Mouse (Mus musculus) megakaryocyte-erythroid progenitor cell, adult 5-6 weeks (primary cell): ENCODE measurements around the gene Adrm1. TPM values are rescaled to one million over a fixed set of nuclear protein-coding genes. Genes with fewer than 3 reads are reported as not detected.
A peak's percentile ranks its signal among the peaks of the same experiment; 100 is the strongest.
"Not testable (repeated sequence)": the region's sequence is repeated elsewhere in the genome, so short reads cannot be mapped to it uniquely, and the experiment has no call there.

Source experiments
- ATAC-seq: replicated peaks from 2 replicates; pipeline ENCODE4 v1.8.0; 2016; ENCODE audit warnings: mild to moderate bottlenecking, inconsistent platforms; ENCODE audit not compliant: severe bottlenecking, poor library complexity, low FRiP score, low TSS enrichment
- total RNA-seq, 2 experiments: library from RNA; stranded (forward) in 1 of 2; stranded (reverse) in 1 of 2; fragments of 200-1000, 215-1000 nt in 1 of 2; fragments of >200 nt in 1 of 2; fragmentation: Nextera tagmentation in 1 of 2; gene quantifications; 2 replicates each; pipeline ENCODE4 v1.2.3; 2014 to 2017

The Adrm1 gene
- total RNA-seq (2014; fragmentation: Nextera tagmentation) (143 and 144 TPM in 2 replicates), total RNA-seq (2017) (51.7 and 76.2 TPM in 2 replicates)

DNA sequence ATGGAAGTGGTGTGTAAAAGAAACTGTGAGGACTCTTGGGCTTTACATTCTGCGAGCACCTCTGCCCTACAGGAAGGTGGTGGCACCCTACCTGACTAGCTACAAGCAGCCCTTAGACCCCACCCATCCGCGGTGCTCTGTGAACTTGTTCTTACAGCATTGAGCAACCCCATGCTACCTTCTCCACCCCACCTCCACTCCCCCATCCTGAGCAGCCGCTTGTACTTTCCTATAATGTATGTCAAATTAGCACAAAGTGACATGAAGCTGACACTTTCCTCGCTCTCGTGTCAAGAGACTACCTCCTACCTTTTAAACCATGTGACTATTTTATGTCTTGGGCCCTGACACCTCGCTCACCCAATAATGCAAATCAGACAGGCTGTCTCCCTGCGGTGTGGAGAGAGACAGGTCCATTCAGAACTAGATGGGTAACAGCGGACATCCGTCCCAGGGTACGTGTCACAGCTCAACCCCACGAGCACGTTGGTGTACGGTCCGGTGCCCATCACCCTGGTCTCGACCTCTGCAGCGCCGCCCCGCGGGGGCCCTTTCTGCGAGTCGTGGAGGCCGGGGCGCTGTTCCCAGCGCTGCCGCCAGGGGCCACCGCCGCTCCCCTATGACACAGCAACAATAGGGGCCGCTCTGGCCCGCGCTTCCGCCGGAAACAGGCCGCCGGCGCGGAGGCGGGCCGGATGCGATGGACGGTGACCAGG lies at the start of gene Adrm1:
Gene Adrm1, plus strand, starts transcription at position 680 of the 716 bp plus-strand sequence.
- ATAC-seq, result peak; percentile 88

GRCm38 (mm10) chr2:180124192-180124591 lies 47.1 kb upstream of the Adrm1 start:
- ATAC-seq, result no peak

DNA sequence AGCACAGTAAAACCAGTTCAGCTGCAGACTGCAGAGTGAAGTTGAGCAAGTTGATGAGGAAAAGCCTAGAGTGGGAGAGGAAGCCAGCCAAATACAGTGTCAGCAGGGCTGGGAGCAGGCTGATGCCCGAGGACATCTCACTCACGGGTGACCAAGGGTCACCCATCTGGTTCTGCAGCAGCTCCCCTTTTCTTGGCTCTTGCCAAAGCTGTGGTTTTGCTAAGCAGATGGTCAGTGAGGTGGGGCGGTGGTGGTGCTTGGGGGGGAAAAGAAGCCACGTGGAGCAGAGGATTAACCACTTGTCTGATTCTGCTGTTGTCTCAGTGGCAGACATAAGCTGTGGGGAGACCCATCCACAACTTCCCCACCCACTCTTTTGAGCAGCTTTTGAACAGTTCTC lies 45.1 kb upstream of the Adrm1 start:
- peak; percentile 30; the same call in 1 of the 2 replicates for ATAC-seq

GRCm38 (mm10) chr2:180127675-180128074 lies 43.6 kb upstream of the Adrm1 start:
- ATAC-seq, result no peak

DNA sequence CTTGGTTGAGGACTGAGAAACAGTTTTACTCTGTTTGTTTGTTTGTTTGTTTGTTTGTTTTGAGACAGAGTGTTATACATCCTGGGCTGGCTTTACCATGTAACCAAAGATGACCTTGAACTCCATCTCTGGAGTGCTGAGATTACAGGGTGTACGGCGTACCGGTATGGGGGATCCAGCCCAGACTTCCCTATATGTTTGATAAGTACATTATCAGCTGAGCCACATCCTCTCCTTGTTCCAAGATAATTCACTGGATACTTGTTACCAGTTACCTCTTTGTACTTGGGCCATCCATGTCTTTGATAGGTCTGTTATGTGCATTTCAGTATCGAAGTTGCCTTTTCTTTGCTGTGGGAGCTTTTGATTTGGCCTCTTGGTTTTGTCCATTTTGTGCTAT lies 38.1 kb upstream of the Adrm1 start:
- ATAC-seq, result no peak

- ATAC-seq, result peak; percentile 39; the same call in 1 of the 2 replicates
Measured at GRCm38 (mm10) chr2:180133911-180134310, 37.4 kb upstream of the Adrm1 start.

DNA sequence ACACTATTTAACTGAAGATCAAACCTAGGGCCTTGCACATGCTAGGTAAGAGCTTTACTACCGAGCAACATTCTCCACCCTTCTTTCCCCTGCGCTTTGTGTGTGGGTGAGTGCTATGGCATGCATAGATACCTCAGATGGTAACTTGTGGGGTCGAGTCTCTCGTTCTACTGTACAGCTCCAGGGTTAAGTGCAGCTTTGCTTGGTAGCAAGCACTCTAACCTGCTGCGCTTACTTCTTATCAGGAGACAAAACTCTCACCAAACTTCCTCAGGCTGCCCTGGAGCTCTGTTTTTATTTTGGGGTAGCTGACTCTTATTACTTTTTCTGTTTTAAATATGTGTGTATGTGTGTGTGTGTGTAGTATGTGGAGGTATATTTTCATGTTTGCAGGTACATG lies 35.9 kb upstream of the Adrm1 start:
- peak; percentile 54; the same call in 1 of the 2 replicates for ATAC-seq

DNA sequence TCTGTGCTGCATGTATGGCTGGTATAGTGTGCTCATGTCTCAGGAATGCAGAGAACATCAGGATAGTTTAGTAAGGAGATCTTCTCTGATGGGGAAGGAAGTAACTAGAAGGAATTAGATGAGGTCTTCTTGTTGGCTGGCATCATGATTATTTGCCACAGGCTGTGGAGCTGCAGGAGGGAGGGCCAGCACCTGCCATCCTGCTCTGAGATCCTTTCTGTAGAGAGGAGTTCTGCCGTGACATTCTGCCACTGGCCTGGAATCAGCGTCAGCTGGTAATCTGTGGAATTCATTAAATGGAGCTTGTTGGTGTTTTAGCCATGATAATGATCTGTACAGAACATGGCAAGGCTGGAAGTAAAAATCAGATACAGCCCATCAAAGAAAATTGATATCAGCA lies 25.2 kb upstream of the Adrm1 start:
- ATAC-seq, result no peak

GRCm38 (mm10) chr2:180147379-180147778 lies 23.9 kb upstream of the Adrm1 start:
- ATAC-seq, result no peak

DNA sequence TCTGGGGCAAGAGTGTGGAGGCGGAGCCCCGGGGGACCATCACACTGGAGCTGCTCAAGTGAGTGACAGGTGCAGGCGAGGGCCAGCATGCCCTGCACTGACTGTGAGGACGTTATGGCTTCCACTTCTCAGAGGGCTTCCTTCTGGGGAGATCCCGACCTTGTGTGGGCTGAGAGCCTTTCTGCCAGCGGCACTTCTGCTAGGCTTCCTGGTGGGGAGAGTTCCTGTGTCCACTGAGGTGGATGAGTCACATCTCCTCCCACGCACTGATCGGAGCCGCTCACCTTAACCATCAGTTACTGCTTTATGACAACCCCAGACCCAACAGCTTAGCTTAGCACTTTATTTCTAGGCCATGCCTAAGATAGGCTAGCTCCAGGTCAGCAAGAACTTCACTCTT lies 22.7 kb upstream of the Adrm1 start:
- no peak for ATAC-seq

GRCm38 (mm10) chr2:180154796-180155195 lies 16.5 kb upstream of the Adrm1 start:
- ATAC-seq, result no peak

GRCm38 (mm10) chr2:180158627-180159026 lies 12.7 kb upstream of the Adrm1 start:
- no peak for ATAC-seq

- no peak for ATAC-seq
Measured at GRCm38 (mm10) chr2:180165855-180166254, 5.4 kb upstream of the Adrm1 start.

DNA sequence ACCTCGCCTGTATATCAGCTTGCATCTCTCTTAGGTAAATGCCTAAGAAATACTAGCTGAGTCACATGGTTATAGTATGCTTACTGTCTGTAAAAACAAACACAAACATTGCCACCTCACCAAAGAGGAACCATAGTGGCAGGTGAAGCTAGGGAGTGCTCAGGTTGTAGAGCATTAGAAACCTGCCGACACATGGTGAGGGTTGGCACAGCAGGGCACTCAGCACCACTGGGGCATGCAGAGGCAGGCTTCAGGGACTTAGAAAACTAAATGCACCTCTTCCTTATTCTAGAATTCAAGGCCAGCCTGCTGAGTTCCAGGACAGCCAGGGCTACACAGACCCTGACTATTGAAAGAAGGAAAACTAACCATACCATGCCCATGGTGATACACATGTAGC lies 4.4 kb upstream of the Adrm1 start:
- no peak for ATAC-seq

DNA sequence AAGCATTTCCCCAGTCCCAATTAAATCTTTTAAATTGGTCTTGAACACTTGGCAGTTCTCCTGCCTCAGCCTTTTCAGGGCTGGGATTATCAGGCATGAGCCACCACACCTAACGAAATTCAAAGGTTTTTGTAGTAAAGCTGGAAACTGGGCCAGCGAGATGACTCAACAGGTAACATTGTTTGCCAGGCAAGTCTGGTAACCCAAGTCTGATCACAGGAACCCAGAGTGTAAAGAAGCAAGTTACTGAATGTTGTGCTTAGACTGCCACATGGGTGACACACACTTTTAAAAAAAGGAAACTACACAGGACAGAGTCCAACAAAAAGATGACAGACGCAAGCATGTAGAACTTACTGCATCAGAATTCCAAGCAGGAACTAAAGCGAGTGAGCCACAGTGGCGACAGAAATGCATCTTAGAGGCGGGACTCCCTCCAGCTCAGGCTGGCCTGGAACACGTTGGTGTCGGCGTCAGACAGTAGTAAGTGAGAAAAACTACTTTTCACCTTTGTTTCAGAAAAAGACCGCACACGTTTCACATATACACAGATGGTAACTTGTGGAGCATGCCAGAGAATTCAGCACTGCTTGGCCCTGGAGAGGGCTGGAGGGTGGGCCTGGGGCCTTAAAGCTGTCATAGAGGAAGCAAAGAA lies 1.0 kb upstream of the Adrm1 start:
- no peak for ATAC-seq

DNA sequence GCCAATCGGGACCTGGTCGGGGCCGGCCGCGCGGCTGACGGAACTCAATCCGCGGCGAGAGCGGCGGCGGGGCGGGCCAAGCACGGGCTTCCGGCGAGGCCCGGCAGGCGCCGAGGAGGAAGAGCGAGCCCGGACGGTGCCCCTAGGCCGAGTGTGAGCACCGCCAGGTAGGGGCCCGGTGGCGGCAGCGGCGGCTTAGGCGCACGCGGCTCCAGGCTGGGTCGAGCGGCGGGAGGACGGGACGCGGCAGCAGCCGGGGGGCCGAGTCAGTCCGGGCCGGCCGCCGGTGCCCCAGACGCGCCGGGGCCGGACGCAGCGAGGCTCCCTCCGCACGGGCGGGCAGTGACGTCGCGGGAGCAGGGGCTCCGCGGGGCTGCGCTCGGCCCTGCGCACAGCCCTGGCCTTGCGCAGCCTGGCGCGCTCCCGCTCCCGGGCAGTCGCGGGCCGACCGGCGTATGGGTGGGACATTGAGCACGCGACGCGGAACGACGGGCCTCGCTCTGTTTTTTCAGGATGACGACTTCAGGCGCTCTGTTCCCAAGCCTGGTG lies 311 bp downstream of the Adrm1 start:
- no peak for ATAC-seq

- ATAC-seq, result no peak; the same call in 1 of the 2 replicates
Measured at GRCm38 (mm10) chr2:180172152-180172551, 867 bp downstream of the Adrm1 start.

GRCm38 (mm10) chr2:180173163-180173562 lies 1.9 kb downstream of the Adrm1 start:
- peak; percentile 38 for ATAC-seq

DNA sequence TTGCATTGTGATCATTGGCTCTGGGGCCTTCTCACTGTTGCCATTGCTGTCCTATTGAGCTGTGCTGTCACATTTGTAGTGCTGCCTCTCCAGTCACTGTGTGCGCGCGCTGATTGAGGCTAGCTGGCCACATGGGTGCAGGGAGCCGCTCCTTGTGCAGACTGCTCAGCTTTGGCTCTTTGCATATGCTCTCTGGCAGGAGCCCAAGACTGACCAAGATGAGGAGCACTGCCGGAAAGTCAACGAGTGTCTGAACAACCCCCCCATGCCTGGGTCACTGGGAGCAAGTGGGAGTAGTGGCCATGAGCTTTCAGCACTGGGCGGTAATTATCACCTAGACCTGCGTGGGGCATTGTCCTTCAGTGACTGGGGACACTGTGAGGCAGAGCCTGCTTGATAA lies 2.4 kb downstream of the Adrm1 start:
- not testable (repeated sequence) for ATAC-seq

DNA sequence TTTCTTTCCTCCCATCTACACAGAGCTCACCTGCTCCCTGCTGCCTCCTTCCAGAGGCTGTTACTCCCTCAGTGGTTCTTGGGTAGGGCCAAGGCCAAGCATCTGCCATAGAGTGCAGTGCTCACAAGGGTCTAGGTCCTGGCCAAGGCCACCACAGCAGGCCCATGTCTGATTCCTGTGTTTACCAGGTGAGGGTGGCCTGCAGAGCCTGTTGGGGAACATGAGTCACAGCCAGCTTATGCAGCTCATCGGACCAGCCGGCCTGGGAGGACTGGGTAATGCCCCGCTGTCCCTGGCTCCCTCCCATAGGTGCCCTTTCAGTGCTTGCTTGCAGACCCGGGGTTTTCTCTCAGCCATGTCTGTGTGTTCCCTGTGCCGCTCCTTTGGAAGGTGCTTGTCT lies 2.8 kb downstream of the Adrm1 start:
- no peak for ATAC-seq

DNA sequence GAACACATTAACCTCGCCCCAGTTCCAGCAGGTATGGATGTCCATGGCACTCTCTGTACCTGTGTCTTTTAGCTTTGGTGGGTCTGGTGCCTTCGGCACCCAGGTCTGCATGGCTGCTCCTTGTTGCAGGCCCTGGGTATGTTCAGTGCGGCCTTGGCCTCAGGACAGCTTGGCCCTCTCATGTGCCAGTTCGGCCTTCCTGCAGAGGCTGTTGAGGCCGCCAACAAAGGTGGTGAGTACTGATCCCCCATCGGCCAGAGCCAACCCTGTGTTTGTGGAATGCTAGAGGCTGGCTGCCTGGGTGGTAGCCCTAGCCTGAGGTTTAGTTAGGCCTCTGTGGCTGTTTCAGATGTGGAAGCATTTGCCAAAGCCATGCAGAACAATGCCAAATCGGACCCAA lies 4.4 kb downstream of the Adrm1 start:
- no peak for ATAC-seq
